Comparison of ENCODE assay signal across 8 mouse cellular contexts in the genomic region with DNA sequence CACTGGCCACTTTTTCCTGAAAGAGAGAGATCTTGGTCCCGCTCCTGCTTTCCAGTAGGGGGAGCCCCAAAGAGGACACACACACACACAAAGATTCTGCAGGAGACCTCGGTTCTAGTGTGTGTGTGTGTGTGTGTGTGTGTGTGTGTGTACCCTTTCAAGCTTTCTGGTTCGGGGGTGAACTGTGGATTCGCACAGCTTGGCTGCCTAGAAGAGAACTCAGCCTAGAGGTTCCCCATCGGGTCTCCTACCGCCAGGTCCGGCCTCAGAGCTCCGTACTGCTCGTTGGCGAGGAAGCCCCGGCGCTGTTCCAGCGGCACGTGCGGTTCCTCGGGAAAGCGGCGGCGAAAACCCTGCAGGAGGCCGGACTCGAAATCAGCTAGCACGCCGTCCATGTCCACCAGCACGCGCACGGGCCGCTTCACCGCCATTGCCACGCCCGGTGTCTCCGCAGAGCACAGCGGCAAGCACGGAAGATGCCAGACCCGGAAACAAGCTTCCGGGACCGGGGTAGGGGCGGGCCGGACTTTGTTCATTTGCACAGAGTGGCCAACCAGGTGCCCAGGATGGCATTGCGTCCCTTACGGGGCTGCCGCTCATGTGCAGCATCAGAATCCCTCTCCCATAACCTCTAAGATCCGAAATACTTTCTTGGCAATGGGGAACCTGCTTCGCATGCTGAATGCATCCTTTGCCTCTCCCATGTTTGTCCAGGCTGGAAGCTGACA. TPM values are rescaled to one million over a fixed set of nuclear protein-coding genes. Genes with fewer than 3 reads are reported as not detected.
DNase-seq lines count a peak whose midpoint lies in the region; ATAC-seq and TF ChIP-seq lines count a peak whose summit lies in the region.

Nt5c (minus strand) TSS at position 507 of the 728 bp plus-strand sequence.

- peak within 1 kb of the TSS; percentile 88 for H3K27ac ChIP-seq in embryonic facial prominence, embryonic 13.5 days
- H3K27ac ChIP-seq in kidney, adult 2 months (ENCODE audit: insufficient read depth, low read depth, low read length), result peak within 1 kb of the TSS; percentile 12; the same call in 1 of the 2 replicates
- 0 out of 2 replicates have a peak within 1 kb of the TSS, but pooled peaks have one; percentile 42 for H3K27ac ChIP-seq in limb, embryonic 11.5 days (replicated peaks; ENCODE audit: low read depth, low read length)
- peak within 1 kb of the TSS; percentile 88 for H3K27ac ChIP-seq in midbrain, embryonic 13.5 days
- H3K27ac ChIP-seq in small intestine, adult 2 months (ENCODE audit: insufficient read depth, low read depth, low read length), result peak within 1 kb of the TSS; percentile 67

- no peaks in the 10 kb centered on the region for H3K9me3 ChIP-seq in embryonic facial prominence, embryonic 13.5 days
- no peaks in the 10 kb centered on the region for H3K9me3 ChIP-seq in limb, embryonic 11.5 days (ENCODE audit: control insufficient read depth, low read length)
- H3K9me3 ChIP-seq in midbrain, embryonic 13.5 days, result no peaks in the 10 kb centered on the region

- peak; percentile 73 for TF ChIP-seq CTCF in kidney, adult 2 months (conservative IDR thresholded peaks at IDR 0.05; ENCODE audit: insufficient read depth, insufficient read length, low read depth, low read length)
- peak; percentile 83; the same call in 1 of the 2 replicates for TF ChIP-seq CTCF in small intestine, adult 2 months (IDR thresholded peaks at IDR 0.05; ENCODE audit: extremely low read depth, insufficient read length, insufficient replicate concordance, low read depth, low read length)

- peaks cover 19% of the 10 kb centered on the region for H3K36me3 ChIP-seq in embryonic facial prominence, embryonic 13.5 days
- H3K36me3 ChIP-seq in kidney, adult 2 months (ENCODE audit: control insufficient read depth, insufficient read depth, low read length), result no peaks in the 10 kb centered on the region
- H3K36me3 ChIP-seq in limb, embryonic 11.5 days (ENCODE audit: control insufficient read depth, insufficient read depth, low read length), result no peaks in the 10 kb centered on the region
- peaks cover 19% of the 10 kb centered on the region for H3K36me3 ChIP-seq in midbrain, embryonic 13.5 days
- peaks cover 19% of the 10 kb centered on the region for H3K36me3 ChIP-seq in small intestine, adult 2 months (ENCODE audit: control insufficient read depth, insufficient read depth, low read length)

- H3K4me3 ChIP-seq in embryonic facial prominence, embryonic 13.5 days, result peak within 1 kb of the TSS; percentile 71
- H3K4me3 ChIP-seq in kidney, adult 2 months (ENCODE audit: insufficient read depth, low read depth, low read length), result peak within 1 kb of the TSS; percentile 77
- peak within 1 kb of the TSS; percentile 65 for H3K4me3 ChIP-seq in limb, embryonic 11.5 days (ENCODE audit: low read depth, low read length)
- H3K4me3 ChIP-seq in midbrain, embryonic 13.5 days (replicated peaks), result peak within 1 kb of the TSS; percentile 69
- H3K4me3 ChIP-seq in small intestine, adult 2 months (ENCODE audit: low read depth, low read length), result peak within 1 kb of the TSS; percentile 78

- DNase-seq in 3T3-L1 (ENCODE audit: low read depth, low spot score), result peak; percentile 89
- peak; percentile 91 for DNase-seq in adrenal gland, postnatal 36 days
- DNase-seq in heart, adult 18-20 months, result peak; percentile 83 to 89
- peak; percentile 90 for DNase-seq in kidney, adult 2 months
- peak; percentile 84 for DNase-seq in limb, embryonic 11.5 days (ENCODE audit: low spot score)

- peak; percentile 78 for ATAC-seq in embryonic facial prominence, embryonic 13.5 days (ENCODE audit: insufficient number of reproducible peaks, insufficient read depth, low FRiP score, low TSS enrichment, low read depth)
- peak; percentile 65 for ATAC-seq in limb, embryonic 11.5 days (ENCODE audit: insufficient number of reproducible peaks, low FRiP score, low TSS enrichment, low read depth)
- peak; percentile 93 for ATAC-seq in midbrain, embryonic 13.5 days

- TF ChIP-seq POLR2A in kidney, adult 2 months (IDR thresholded peaks at IDR 0.05; ENCODE audit: low read depth, low read length), result peak; percentile 21
- peak; percentile 83 for TF ChIP-seq POLR2A in small intestine, adult 2 months (IDR thresholded peaks at IDR 0.05; ENCODE audit: low read depth, low read length)

- peak within 1 kb of the TSS; percentile 81 for H3K9ac ChIP-seq in embryonic facial prominence, embryonic 13.5 days
- H3K9ac ChIP-seq in limb, embryonic 11.5 days (ENCODE audit: low read length), result peak within 1 kb of the TSS; percentile 77
- H3K9ac ChIP-seq in midbrain, embryonic 13.5 days (replicated peaks), result peak within 1 kb of the TSS; percentile 77

- no peaks in the 10 kb centered on the region for H3K27me3 ChIP-seq in embryonic facial prominence, embryonic 13.5 days
- no peaks in the 10 kb centered on the region for H3K27me3 ChIP-seq in kidney, adult 2 months (replicated peaks; ENCODE audit: control insufficient read depth, insufficient read depth, low read length)
- H3K27me3 ChIP-seq in limb, embryonic 11.5 days (ENCODE audit: control insufficient read depth, insufficient read depth, low read length), result no peaks in the 10 kb centered on the region
- H3K27me3 ChIP-seq in midbrain, embryonic 13.5 days, result peaks cover 5% of the 10 kb centered on the region; the same call in 1 of the 2 replicates
- H3K27me3 ChIP-seq in small intestine, adult 2 months (ENCODE audit: control insufficient read depth, insufficient read depth, low read length), result no peaks in the 10 kb centered on the region

- H3K4me2 ChIP-seq in embryonic facial prominence, embryonic 13.5 days, result peak within 1 kb of the TSS; percentile 73
- H3K4me2 ChIP-seq in limb, embryonic 11.5 days (ENCODE audit: low read depth, severe bottlenecking), result peak within 1 kb of the TSS; percentile 78
- peak within 1 kb of the TSS; percentile 75 for H3K4me2 ChIP-seq in midbrain, embryonic 13.5 days (replicated peaks)

- peaks cover 15% of the 10 kb centered on the region for H3K4me1 ChIP-seq in embryonic facial prominence, embryonic 13.5 days
- H3K4me1 ChIP-seq in kidney, adult 2 months (ENCODE audit: control insufficient read depth, insufficient read depth, low read length), result no peaks in the 10 kb centered on the region; the same call in 1 of the 2 replicates
- H3K4me1 ChIP-seq in limb, embryonic 11.5 days (ENCODE audit: control insufficient read depth, insufficient read depth, low read length), result peaks cover 6% of the 10 kb centered on the region
- peaks cover 20% of the 10 kb centered on the region for H3K4me1 ChIP-seq in midbrain, embryonic 13.5 days (replicated peaks)
- peaks cover 12% of the 10 kb centered on the region for H3K4me1 ChIP-seq in small intestine, adult 2 months (ENCODE audit: control insufficient read depth, insufficient read depth, insufficient read length, low read length)

- WGBS in embryonic facial prominence, embryonic 13.5 days, result 1% methylated on average over 43 of the region's 43 CpGs
- under 1% methylated on average over 43 of the region's 43 CpGs for WGBS in kidney, adult 2 months
- WGBS in limb, embryonic 11.5 days, result under 1% methylated on average over 43 of the region's 43 CpGs
- WGBS in midbrain, embryonic 13.5 days, result under 1% methylated on average over 43 of the region's 43 CpGs
- WGBS in small intestine, adult 2 months, result under 1% methylated on average over 43 of the region's 43 CpGs

RNA-seq across cellular contexts. Expression of gene Nt5c, which starts in this region (rescaled TPM):
- total RNA-seq in adrenal gland, postnatal 36 days (2021), result 100 to 1,000 TPM in 1 of 2 experiments, 10 to 100 TPM in 1; 98.5 to 161 TPM
- 77.2 and 85.3 TPM in 2 replicates for polyA plus RNA-seq in embryonic facial prominence, embryonic 13.5 days (2015; fragmentation: Nextera tagmentation; extraction: Ambion mirVana)
- 10 to 100 TPM; 11.5 to 16.6 TPM for total RNA-seq in heart, adult 18-20 months (2021)
- polyA plus RNA-seq in kidney, adult 2 months (2012; rRNA removed), result 47.6 and 50.5 TPM in 2 replicates
- 58.2 and 60.9 TPM in 2 replicates for polyA plus RNA-seq in limb, embryonic 11.5 days (2014; fragmentation: Nextera tagmentation; extraction: Ambion mirVana)
- polyA plus RNA-seq in midbrain, embryonic 13.5 days (2015; fragmentation: Nextera tagmentation; extraction: Ambion mirVana), result 90.2 and 96.5 TPM in 2 replicates
- 56.8 and 132 TPM in 2 replicates for polyA plus RNA-seq in small intestine, adult 2 months (2012; rRNA removed)

Comparison
In these comparisons a context has a peak if more than half of its experiments do, and no peak if none do; other contexts are left out.
1. Peak in every context shown above with its lines: DNase-seq, ATAC-seq, H3K4me3 ChIP-seq and H3K27ac ChIP-seq.
2. RNA of gene Nt5c (total RNA-seq): 98.5 to 161 TPM in adrenal gland, postnatal 36 days; 11.5 to 16.6 TPM in heart, adult 18-20 months; every median in the first group is over 4 times any median in the second.
3. H3K27ac ChIP-seq: peak in every context shown above with its lines; median percentile 88 in embryonic facial prominence, embryonic 13.5 days; 88 in midbrain, embryonic 13.5 days; 67 in small intestine, adult 2 months; 42 in limb, embryonic 11.5 days; 12 in kidney, adult 2 months.